Mouse (Mus musculus): ENCODE measurements around the gene Cd55b. TPM values are rescaled to one million over a fixed set of nuclear protein-coding genes. Genes with fewer than 3 reads are reported as not detected.
"Not testable (repeated sequence)": the region's sequence is repeated elsewhere in the genome, so short reads cannot be mapped to it uniquely, and the experiment has no call there.

Gene Cd55b
- polyA plus RNA-seq, 1 experiment = not detected

DNA sequence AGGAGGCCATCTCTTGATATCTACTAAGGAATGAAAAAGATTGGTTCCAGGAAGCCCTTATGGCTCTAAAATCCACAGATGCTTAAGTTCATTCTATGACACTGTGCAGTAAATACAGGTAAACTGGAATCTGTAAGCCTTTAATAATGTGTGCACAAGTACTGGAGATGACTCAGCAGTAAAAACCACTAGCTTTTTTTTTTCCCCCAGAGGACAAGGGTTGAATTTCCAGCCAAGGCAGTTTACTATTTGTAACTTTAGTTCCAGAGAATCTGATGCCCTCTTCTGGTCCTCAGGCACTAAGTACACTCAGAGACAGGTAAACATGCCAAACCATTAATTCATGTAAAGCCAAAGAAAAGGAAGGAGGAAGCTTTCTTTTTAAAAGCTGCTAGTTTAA lies 25.7 kb downstream of the Cd55b start:
- H3K4me3 ChIP-seq (replicated peaks; ENCODE audit: control insufficient read depth, low read depth, low read length); H3K27ac ChIP-seq (ENCODE audit: control insufficient read depth, insufficient read depth, low read depth, low read length, poor library complexity); H3K4me1 ChIP-seq (ENCODE audit: control insufficient read depth, insufficient read depth, low read length): not testable (repeated sequence)

DNA sequence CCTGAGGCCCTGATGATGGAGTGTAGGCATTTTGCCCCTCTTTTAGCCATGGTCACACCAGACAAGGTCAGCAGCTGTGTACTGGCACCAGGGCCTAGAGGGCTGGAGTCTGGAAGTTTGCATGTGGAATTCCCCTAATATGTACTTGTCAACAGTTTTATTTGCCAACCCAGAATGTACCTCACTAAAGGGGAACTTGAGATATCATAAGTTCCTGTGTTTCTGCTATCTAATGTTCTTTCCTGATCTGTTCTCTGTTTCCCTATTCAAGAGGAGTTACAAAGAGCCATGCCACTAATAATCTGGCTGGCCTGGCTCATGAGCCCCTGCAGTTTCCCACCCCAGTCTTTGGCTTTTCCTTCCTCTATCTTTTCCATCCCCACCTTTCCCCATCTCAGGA lies 35.5 kb downstream of the Cd55b start:
- not testable (repeated sequence) for H3K4me1 ChIP-seq (ENCODE audit: control insufficient read depth, insufficient read depth, low read length); H3K4me3 ChIP-seq (replicated peaks; ENCODE audit: control insufficient read depth, low read depth, low read length); H3K27ac ChIP-seq (ENCODE audit: control insufficient read depth, insufficient read depth, low read depth, low read length, poor library complexity)

DNA sequence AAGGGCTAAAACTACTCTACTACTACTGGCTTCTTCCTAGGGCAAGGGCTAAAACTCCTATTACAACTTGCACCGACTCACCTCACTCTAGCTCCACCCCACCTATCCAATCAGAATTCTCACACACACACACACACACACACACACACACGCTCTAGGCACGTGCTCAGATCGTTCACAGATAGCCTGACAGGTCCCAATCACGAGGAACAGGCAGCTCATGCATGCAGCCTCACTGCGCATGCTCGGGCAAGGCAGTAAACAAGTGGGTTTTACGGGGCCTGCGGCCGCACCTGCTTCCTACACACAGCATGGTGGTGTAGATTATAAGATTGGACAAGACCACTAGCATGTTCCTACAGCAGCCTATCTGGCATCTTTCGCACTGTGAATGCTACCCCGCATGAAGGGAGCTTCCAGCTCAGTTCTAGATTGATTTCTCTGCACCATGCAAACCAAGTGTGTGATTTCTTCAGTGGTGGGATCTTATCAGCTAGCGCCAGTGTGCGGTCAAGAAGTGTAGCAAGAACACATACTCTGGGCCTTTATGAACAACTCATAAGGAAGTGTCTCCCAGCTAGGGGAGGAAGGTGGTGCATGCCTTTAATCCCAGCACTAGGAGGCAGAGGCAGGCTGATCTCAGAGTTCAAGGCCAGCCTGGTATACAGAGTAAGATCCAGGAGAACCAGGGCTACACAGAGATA lies 44.9 kb downstream of the Cd55b start:
- WGBS = 72% methylated on average over 14 of the region's 14 CpGs
- Histone ChIP-seq H3K27ac (ENCODE audit: control insufficient read depth, insufficient read depth, low read depth, low read length, poor library complexity) (no peak overlapping the region), H3K4me3 (replicated peaks; ENCODE audit: control insufficient read depth, low read depth, low read length) (no peak overlapping the region), H3K4me1 (ENCODE audit: control insufficient read depth, insufficient read depth, low read length) (peaks cover 2% of the 10 kb centered on the region; the same call in 1 of the 2 replicates)
- TF ChIP-seq POLR2A (IDR thresholded peaks at IDR 0.05; ENCODE audit: borderline replicate concordance, control insufficient read depth, low read depth, low read length) (no peak), CTCF (IDR thresholded peaks at IDR 0.05; ENCODE audit: control insufficient read depth, insufficient read depth, low read length) (no peak)

DNA sequence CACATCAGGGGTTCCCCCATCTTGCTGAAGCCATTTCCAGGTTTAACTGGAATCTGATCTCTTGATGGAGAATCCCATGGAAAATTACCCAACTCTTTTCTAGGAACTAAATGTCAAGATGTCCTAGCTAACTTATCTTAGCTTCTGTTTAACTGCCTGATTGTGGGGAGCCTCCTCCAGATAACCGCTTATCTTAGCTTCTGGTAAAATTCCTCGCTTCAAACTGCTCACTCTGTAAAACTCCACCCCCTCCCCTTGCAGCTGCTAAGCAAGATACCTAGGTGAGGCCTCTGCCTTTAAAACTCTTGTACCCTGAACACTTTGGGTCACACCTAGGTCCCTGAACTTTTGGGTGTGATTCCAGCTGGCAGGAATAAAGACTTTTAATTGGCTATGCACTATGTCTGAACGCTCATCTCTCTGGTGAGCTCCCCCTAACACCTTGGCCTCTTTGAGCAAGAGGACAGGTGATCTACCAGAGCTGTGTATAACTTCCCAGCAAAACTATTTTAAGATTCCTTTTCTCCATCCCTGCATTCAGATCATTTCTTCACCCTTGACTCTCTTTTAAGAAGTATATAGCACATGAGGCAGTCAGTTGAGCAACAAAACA lies 48.5 kb downstream of the Cd55b start:
- TF ChIP-seq CTCF (IDR thresholded peaks at IDR 0.05; ENCODE audit: control insufficient read depth, insufficient read depth, low read length) (no peak), POLR2A (IDR thresholded peaks at IDR 0.05; ENCODE audit: borderline replicate concordance, control insufficient read depth, low read depth, low read length) (no peak)
- H3K4me3 ChIP-seq (replicated peaks; ENCODE audit: control insufficient read depth, low read depth, low read length) = no peak overlapping the region
- 71% methylated on average over 3 of the region's 3 CpGs for WGBS
- H3K4me1 ChIP-seq (ENCODE audit: control insufficient read depth, insufficient read depth, low read length) = peaks cover 2% of the 10 kb centered on the region; the same call in 1 of the 2 replicates
- no peak overlapping the region for H3K27ac ChIP-seq (ENCODE audit: control insufficient read depth, insufficient read depth, low read depth, low read length, poor library complexity)

DNA sequence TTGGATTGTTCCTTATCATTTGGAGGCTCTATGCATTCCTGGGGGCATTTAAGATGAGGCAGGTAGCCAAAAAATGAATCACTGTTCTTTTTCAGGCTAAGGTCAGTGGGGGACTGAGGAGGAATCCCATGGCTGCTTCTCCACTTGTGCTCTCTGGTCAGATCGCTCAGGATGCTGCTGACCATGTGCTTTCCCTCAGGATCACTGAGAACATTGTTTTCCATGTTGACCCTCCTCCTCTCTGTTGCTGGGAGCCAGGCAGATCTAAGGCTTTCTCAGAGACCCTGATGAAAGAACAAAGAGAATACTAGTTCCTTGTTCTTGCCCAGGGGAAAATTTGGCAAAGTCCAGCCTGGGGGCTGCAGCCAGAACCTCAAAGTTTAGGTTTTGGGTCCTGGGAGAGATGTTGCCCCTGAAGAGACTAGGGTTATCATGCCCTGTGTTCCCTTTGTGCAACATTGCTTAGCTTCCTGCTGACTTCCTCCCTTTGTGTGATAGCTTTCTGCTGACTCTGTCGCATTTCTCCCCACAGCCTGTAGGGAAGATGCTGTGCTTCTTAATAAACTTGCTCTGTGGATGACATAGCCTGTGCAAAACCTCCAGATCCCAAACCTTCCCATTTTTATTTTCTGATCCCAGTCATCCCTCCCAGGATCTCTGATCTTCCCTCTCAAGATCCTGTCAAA lies 49.3 kb downstream of the Cd55b start:
- H3K4me3 ChIP-seq (replicated peaks; ENCODE audit: control insufficient read depth, low read depth, low read length) = no peak overlapping the region
- 32% methylated on average over 2 of the region's 2 CpGs for WGBS
- H3K27ac ChIP-seq (ENCODE audit: control insufficient read depth, insufficient read depth, low read depth, low read length, poor library complexity) = no peak overlapping the region
- TF ChIP-seq CTCF (IDR thresholded peaks at IDR 0.05; ENCODE audit: control insufficient read depth, insufficient read depth, low read length) (no peak), POLR2A (IDR thresholded peaks at IDR 0.05; ENCODE audit: borderline replicate concordance, control insufficient read depth, low read depth, low read length) (no peak)
- peaks cover 2% of the 10 kb centered on the region; the same call in 1 of the 2 replicates for H3K4me1 ChIP-seq (ENCODE audit: control insufficient read depth, insufficient read depth, low read length)

DNA sequence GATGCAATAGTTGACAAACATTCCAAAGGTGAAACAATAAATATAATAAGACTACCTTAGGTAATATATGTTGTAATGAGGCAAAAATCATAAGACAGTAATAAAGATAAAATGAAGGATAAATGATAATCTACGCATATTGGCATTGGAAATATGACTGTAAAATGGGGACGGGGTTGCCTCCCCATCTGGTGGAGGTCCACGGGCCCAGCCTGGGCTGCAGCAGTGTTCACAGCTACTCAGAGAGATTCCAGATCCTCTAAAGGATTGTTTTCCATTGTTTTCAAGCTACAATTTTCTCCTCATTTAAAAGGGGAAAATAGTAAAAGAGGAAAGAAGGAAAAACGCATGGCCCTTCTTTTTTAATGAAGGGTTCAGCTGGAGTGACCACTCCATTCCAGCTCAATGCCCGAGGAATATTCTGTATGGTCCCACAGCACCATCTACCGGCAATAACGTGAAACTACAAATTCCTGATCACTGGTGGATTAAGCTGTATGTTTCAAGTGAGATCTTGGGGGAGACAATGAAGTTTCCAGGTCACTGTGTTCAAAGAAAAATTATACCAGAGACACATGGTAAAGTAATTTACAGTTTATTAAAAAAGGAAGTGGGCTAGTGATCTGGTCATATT lies 50.8 kb downstream of the Cd55b start:
- WGBS = 34% methylated on average over 7 of the region's 7 CpGs
- Histone ChIP-seq H3K4me1 (ENCODE audit: control insufficient read depth, insufficient read depth, low read length) (peaks cover 2% of the 10 kb centered on the region; the same call in 1 of the 2 replicates), H3K4me3 (replicated peaks; ENCODE audit: control insufficient read depth, low read depth, low read length) (no peak overlapping the region), H3K27ac (ENCODE audit: control insufficient read depth, insufficient read depth, low read depth, low read length, poor library complexity) (no peak overlapping the region)
- TF ChIP-seq CTCF (IDR thresholded peaks at IDR 0.05; ENCODE audit: control insufficient read depth, insufficient read depth, low read length) (peak; percentile 38; the same call in 1 of the 2 replicates), POLR2A (IDR thresholded peaks at IDR 0.05; ENCODE audit: borderline replicate concordance, control insufficient read depth, low read depth, low read length) (no peak)

DNA sequence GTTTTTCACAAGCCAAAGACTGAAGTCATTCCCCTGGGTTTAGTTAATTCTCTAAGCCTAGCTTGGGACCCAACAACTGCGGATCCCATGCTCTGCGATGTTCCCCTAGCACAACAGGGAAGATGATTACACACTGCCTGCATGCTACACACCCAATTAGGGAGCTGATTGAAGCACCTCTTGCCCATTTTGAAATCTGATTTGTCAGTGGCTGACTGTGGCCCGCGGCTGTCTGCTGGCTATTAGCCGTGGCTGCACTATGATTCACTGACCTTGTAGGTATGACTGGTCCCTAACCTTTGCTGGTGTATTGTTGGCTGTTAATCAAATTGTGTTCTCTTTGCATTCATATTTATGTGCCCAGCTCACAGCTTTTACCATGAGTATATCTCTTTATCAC lies 51.5 kb downstream of the Cd55b start:
- Histone ChIP-seq H3K27ac (ENCODE audit: control insufficient read depth, insufficient read depth, low read depth, low read length, poor library complexity) (no peak overlapping the region), H3K4me1 (ENCODE audit: control insufficient read depth, insufficient read depth, low read length) (peaks cover 2% of the 10 kb centered on the region; the same call in 1 of the 2 replicates), H3K4me3 (replicated peaks; ENCODE audit: control insufficient read depth, low read depth, low read length) (no peak overlapping the region)
- 89% methylated on average over 5 of the region's 5 CpGs for WGBS
- TF ChIP-seq POLR2A (IDR thresholded peaks at IDR 0.05; ENCODE audit: borderline replicate concordance, control insufficient read depth, low read depth, low read length) = no peak
- no peak for TF ChIP-seq CTCF (IDR thresholded peaks at IDR 0.05; ENCODE audit: control insufficient read depth, insufficient read depth, low read length)

DNA sequence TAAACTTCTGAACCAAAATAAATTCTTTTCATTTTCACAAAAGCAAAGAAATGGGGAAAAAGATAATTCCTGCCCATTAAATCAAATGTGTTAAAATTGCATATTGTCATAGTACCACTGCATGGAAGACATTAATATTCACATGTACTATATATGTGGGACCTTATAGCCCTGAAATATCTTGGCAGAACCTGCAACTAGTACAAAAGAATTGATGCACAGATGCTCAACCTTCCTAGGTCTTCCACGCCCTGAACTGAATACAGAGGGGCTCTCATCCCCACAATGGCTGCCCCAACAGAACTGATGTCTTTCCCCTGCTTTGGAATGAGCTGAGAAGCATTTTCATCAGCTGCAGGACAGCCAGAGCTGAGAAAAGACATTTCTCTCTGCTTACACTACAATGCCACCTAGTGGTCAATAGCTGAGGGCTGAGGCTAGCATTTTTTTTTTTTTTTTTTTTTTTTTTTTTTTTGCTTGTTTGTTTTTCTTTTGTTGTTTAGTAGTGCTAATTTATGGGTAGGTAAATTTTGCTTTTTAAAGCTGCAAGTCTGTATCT lies 72.7 kb downstream of the Cd55b start:
- TF ChIP-seq POLR2A (IDR thresholded peaks at IDR 0.05; ENCODE audit: borderline replicate concordance, control insufficient read depth, low read depth, low read length) = no peak
- 0 out of 2 replicates have a peak, but pooled peaks have one; percentile 5 for TF ChIP-seq CTCF (IDR thresholded peaks at IDR 0.05; ENCODE audit: control insufficient read depth, insufficient read depth, low read length)
- no peaks in the 10 kb centered on the region for H3K4me1 ChIP-seq (ENCODE audit: control insufficient read depth, insufficient read depth, low read length)
- WGBS = 8% methylated on average over 1 of the region's 1 CpGs
- H3K4me3 ChIP-seq (replicated peaks; ENCODE audit: control insufficient read depth, low read depth, low read length) = no peak overlapping the region
- H3K27ac ChIP-seq (ENCODE audit: control insufficient read depth, insufficient read depth, low read depth, low read length, poor library complexity) = no peak overlapping the region

Measured in bone marrow, adult 2 months (tissue).